Mouse (Mus musculus) left cerebral cortex, postnatal 36 days (tissue): ENCODE measurements at regions not wholly inside any gene's neighbourhood (a gene's known extent, or its start where the extent isn't known, plus 50 kb on each side); places are given as distances from the start of the nearest gene placed in this dataset.

Experiments
- DNase-seq, 2 experiments: peaks; one replicate each; pipeline ENCODE4 v3.0.0; 2021 to 2022; ENCODE audit warnings: low spot score in 2 of 2, mixed read lengths in 1 of 2
- intact Hi-C: fragments of 180-260 bp; cut with DNase I; formaldehyde crosslinking; loops from one replicate; pipeline ENCODE4 v1.15.1; 2025

DNA sequence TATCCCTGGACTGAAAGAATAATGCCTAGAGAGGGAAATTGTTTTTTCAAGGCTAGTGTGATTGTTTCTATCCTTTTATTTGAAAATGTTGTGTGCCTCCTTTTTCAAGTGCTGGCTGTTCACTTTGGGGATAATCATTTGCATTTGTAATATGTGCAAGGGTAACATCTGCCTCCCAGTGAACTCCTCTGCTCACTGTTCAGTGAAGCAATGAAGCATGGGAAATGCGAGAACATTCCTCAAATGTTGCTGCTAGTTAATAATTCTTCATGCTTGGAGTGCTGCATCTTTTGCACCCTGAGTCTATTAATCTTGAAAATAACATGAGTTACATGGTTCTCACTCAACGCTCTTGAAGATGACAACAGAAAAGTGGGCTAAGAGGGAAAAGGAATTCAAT is 310.6 kb downstream of the Serpinb8 start:
- intact Hi-C loops, result no loop called here

GRCm38 (mm10) chr1:107900913-107901312 is 311.1 kb downstream of the Serpinb8 start:
- intact Hi-C loops, result no loop called here
- no peak for DNase-seq

More for the DNA sequence above, 310.6 kb downstream of the Serpinb8 start:
- DNase-seq, result no peak

GRCm38 (mm10) chr1:107908236-107909063 is 318.6 kb downstream of the Serpinb8 start:
- intact Hi-C loops, result no loop called here
- no peak for DNase-seq

DNA sequence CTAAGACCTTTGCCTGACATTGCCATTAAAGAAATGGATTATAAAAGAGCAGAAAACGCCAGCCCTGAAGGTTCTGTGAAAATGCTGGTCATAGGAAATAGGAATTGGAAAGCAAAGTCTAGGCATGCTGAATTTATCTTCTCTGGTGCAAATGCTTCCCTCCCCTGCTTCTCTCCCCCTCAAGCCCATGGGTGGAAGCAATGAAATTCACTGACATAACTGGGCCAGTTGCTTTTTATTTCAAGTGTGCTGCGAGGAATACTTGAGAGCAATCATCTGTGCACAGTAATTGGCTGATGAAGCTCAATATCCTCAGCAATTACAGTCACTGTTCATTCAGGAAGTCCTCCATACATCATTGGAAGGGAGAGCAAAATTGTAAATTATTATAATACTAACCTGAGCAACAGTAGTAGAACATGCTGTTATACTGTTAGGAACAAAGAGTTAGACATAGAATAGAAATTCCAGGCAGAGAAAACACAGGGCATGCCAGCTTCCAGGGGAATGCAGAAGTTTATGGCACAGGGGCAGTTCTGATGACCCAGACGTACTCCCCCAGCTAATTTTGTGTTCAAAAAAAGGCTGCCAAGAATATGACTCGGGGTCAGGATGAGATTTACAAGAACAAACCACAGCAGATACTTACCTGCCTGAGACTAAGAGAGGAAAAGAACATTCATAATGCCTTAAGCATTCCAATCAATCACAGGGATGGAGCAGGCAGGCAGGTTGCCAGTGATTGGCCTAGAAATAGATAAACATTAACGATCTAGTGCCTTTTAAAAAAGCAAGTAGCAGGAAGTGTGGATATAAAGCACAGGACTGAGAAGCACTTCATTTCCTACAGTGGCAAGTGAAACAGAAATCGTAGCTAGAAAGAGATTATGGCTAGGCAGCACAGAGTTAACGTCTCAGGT is 325.1 kb downstream of the Serpinb8 start:
- intact Hi-C loops, result no loop called here
- no peak for DNase-seq

GRCm38 (mm10) chr1:107917037-107917436 is 327.2 kb downstream of the Serpinb8 start:
- DNase-seq, result no peak
- intact Hi-C loops, result no loop called here

GRCm38 (mm10) chr1:107941601-107942270 is 351.9 kb downstream of the Serpinb8 start:
- no peak for DNase-seq
- intact Hi-C loops, result no loop called here

GRCm38 (mm10) chr1:107946204-107946939 is 356.6 kb downstream of the Serpinb8 start:
- intact Hi-C loops, result no loop called here

GRCm38 (mm10) chr1:107950396-107950795 is 360.6 kb downstream of the Serpinb8 start:
- no peak for DNase-seq
- intact Hi-C loops, result no loop called here

More at GRCm38 (mm10) chr1:107946204-107946939, 356.6 kb downstream of the Serpinb8 start:
- DNase-seq, result no peak

DNA sequence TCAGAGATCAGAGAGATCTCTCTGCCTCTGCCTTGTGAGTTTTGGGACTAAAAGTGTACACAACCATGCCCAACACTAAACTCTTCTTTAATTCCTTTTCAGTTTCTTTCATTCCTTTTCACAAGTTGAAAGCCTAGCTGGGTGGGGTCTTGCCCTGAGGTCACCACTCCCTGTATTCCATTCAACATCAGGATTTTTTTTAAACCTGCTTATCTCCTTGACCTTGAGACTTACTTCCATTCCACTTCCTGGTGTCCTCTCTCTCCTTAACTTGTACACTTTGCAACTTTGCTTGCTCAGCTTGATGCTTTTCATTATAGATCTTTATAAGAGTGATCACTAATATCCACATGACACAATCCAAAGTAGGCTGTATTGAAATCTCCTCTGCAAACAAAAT is 371.2 kb downstream of the Serpinb8 start:
- intact Hi-C loops, result no loop called here
- no peak for DNase-seq

- DNase-seq, result no peak
- intact Hi-C loops, result no loop called here
These were observed 386.0 kb downstream of the Serpinb8 start for GRCm38 (mm10) chr1:107975626-107976335.

- DNase-seq, result no peak
- intact Hi-C loops, result no loop called here
These were observed 387.9 kb downstream of the Serpinb8 start for GRCm38 (mm10) chr1:107977686-107978085.

DNA sequence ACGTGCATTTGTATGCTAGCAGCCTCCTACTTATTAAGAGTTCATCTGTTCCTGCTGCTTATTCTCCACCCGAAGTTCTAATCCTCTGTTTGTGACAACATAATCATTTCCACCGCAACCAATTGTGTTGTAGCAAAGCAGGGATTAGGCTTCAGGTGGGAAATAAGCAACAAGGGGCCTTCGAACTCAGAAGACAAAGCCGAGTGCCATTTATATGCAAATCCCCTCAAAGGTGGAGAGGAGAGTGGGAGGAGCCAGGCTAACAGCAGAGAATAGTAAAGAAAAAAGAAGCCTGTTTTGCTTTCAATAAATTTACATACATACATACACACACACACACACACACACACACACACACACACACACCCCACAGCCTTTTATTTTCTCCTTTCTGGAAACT is 388.6 kb downstream of the Serpinb8 start:
- no peak for DNase-seq
- intact Hi-C loops, result no loop called here

GRCm38 (mm10) chr1:107985646-107986045 is 395.8 kb downstream of the Serpinb8 start:
- no peak for DNase-seq
- intact Hi-C loops, result no loop called here

DNA sequence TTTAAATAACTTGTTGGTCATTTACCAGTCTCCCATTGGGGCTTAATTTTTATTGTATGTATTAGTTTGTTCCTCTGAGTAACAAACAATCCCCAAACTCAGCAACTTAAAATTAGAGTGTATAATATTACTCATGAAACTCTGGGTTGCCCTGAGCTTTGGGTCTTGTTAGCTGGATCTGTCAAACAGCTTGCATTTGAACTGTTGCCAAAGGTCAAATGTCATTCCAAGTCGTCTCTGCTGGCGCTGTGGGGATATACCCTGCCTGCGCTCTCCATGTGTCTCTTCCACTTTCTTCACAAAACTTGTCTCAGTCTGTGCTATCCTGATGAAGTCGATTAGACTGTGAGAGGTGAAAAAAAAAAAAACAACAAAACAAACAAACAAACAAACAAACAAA is 398.3 kb downstream of the Serpinb8 start:
- intact Hi-C loops, result no loop called here
- no peak for DNase-seq

- DNase-seq, result no peak
- intact Hi-C loops, result no loop called here
These were observed 403.2 kb downstream of the Serpinb8 start for GRCm38 (mm10) chr1:107993013-107993412.

DNA sequence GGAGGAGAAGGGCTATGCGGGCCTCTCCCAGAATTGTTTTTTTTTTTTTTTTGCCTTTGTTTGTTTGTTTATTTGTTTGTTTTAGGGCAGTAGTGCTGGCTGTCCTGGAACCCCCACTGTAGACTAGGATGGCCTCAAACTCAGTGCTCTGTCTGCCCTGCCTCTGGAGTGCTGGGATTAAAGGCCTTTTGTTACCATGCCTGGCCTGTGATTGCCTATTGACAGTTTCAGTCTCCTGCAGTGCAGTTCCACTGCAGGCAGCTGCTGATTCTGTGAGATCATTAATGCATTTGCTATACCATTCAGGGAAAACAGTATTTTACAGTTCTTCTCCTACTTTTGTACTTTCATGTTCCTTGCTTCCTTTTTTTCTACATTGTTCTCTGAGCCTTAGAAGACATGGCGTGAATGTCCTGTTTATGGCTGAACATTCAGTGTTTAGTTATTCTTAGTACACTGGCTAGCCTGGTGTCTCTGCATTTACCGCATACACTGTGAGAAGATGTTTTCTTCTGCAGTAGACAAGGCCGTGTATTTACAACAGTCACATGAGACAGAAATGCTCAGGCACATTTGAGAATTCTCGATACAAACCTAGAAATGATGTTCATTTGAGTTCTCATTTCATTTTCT is 434.0 kb downstream of the Serpinb8 start:
- no peak for DNase-seq
- intact Hi-C loops, result no loop called here

GRCm38 (mm10) chr1:108024705-108025104 is 434.9 kb downstream of the Serpinb8 start:
- no peak for DNase-seq
- intact Hi-C loops, result no loop called here

DNA sequence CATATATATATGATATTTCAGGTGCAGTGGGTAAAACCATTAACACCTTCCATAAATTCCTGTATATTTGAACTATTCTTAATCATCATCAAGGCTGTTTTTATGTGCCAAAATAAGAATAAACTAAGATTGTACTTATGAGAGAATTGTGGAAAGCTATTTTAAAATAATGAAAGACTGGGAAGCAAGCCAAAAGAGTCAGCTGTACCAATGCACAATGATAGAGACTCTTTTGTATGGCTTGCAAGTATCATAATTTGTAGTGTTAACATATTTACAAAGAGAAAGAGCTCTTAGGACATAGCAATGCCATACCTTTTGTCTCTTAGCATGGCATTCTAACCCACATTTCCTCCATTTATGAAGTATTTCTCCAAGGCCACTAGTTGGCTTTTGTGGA is 436.7 kb downstream of the Serpinb8 start:
- intact Hi-C loops, result no loop called here

More for the DNA sequence above, 436.7 kb downstream of the Serpinb8 start:
- no peak for DNase-seq
